Mouse (Mus musculus): Measurements from ENCODE around the gene Surf4. TPM values are rescaled to one million over a fixed set of nuclear protein-coding genes. Genes with fewer than 3 reads are reported as not detected.

The Surf4 gene
- polyA plus RNA-seq (2017; shearing (Covaris generic)) = 157 TPM

GRCm38 (mm10) chr2:26933304-26934055 lies at the start of gene Surf4, which contains the start of gene Stkld1:
Surf4 (minus strand) TSS chr2:26933928.
Stkld1 (plus strand) TSS chr2:26934047.

GRCm38 (mm10) chr2:26973116-26973515 lies 39.4 kb upstream of the Surf4 start, which contains the start of gene Adamts13:
Adamts13 (plus strand) TSS chr2:26973416.

GRCm38 (mm10) chr2:26963923-26964723 lies 30.4 kb upstream of the Surf4 start, which contains the start of gene Rexo4:
Rexo4 (minus strand) TSS chr2:26964386.

GRCm38 (mm10) chr2:26915927-26916728 lies 17.6 kb downstream of the Surf4 start, which contains the start of the genes Surf2 and Surf1:
Surf2 (plus strand) TSS chr2:26916367.
Surf1 (minus strand) TSS chr2:26916530.

GRCm38 (mm10) chr2:26910124-26910993 lies 23.4 kb downstream of the Surf4 start, which contains the start of the genes Med22 and Rpl7a:
Med22 (minus strand) TSS chr2:26910677.
Rpl7a (plus strand) TSS chr2:26910764.

GRCm38 (mm10) chr2:26902467-26903220 lies 31.1 kb downstream of the Surf4 start, which contains the start of gene Surf6:
Surf6 (minus strand) TSS chr2:26902879.

Other genes starting within 250 kb of the Surf4 start
- not detected for gene Abo, start 68.9 kb downstream of the Surf4 start, polyA plus RNA-seq (2017; shearing (Covaris generic))
- 41.9 TPM for gene Surf6, start 31.0 kb downstream of the Surf4 start, polyA plus RNA-seq (2017; shearing (Covaris generic))
- gene Med22, start 23.3 kb downstream of the Surf4 start, polyA plus RNA-seq (2017; shearing (Covaris generic)) = 29.2 TPM
- gene Rpl7a, start 23.2 kb downstream of the Surf4 start, polyA plus RNA-seq (2017; shearing (Covaris generic)) = 243 TPM
- gene Surf2, start 17.6 kb downstream of the Surf4 start, polyA plus RNA-seq (2017; shearing (Covaris generic)) = 74.5 TPM
- 98.5 TPM for gene Surf1, start 17.4 kb downstream of the Surf4 start, polyA plus RNA-seq (2017; shearing (Covaris generic))
- gene Stkld1, start 119 bp upstream of the Surf4 start, polyA plus RNA-seq (2017; shearing (Covaris generic)) = 0.37 TPM
- gene Rexo4, start 30.5 kb upstream of the Surf4 start, polyA plus RNA-seq (2017; shearing (Covaris generic)) = 75.0 TPM
- 0.07 TPM for gene Adamts13, start 39.5 kb upstream of the Surf4 start, polyA plus RNA-seq (2017; shearing (Covaris generic))
- 37.7 TPM for gene Cacfd1, start 76.0 kb upstream of the Surf4 start, polyA plus RNA-seq (2017; shearing (Covaris generic))
- gene Slc2a6, start 94.1 kb upstream of the Surf4 start, polyA plus RNA-seq (2017; shearing (Covaris generic)) = 0.95 TPM
- not detected for gene Mymk, start 138.3 kb upstream of the Surf4 start, polyA plus RNA-seq (2017; shearing (Covaris generic))
- gene Adamtsl2, start 145.5 kb upstream of the Surf4 start, polyA plus RNA-seq (2017; shearing (Covaris generic)) = 0.74 TPM
- gene Fam163b, start 208.6 kb upstream of the Surf4 start, polyA plus RNA-seq (2017; shearing (Covaris generic)) = 0.55 TPM
- not detected for gene Dbh, start 231.3 kb upstream of the Surf4 start, polyA plus RNA-seq (2017; shearing (Covaris generic))

Measured in CD4-positive, CD25-positive, alpha-beta regulatory T cell (primary cell).